Mouse (Mus musculus): ENCODE data around the gene Cirbp.
"Not testable (repeated sequence)": the region's sequence is repeated elsewhere in the genome, so short reads cannot be mapped to it uniquely, and the experiment has no call there.

Gene Cirbp

GRCm38 (mm10) chr10:80179068-80180051 is 13.6 kb downstream of the Cirbp start, which contains the start of gene Efna2:
Efna2 (plus strand) TSS chr10:80179482.
- DNase-seq (ENCODE audit: low spot score): no peak

GRCm38 (mm10) chr10:80180288-80180687 is 14.5 kb downstream of the Cirbp start:
- no peak for DNase-seq (ENCODE audit: low spot score)

DNA sequence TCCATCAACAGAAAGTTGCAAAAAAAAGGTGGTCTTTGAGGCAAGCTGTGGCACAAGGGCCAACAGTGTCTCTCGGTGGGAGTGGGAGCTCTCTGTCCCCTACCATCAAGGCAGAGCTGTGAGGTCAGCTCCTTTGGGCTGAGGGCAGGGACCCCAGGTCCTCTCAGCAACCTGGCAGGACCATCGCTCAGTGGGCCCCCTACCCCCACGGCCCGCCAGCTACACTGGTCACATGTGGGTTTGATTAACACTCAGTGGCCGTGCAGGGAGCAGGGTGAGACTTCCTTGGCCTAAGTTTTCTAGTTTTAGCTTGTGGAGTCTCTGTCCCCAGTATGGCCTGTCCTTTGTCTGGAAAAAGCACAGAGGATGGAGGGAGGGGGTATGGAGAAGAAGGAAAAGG is 15.0 kb downstream of the Cirbp start:
- DNase-seq (ENCODE audit: low spot score): no peak

DNA sequence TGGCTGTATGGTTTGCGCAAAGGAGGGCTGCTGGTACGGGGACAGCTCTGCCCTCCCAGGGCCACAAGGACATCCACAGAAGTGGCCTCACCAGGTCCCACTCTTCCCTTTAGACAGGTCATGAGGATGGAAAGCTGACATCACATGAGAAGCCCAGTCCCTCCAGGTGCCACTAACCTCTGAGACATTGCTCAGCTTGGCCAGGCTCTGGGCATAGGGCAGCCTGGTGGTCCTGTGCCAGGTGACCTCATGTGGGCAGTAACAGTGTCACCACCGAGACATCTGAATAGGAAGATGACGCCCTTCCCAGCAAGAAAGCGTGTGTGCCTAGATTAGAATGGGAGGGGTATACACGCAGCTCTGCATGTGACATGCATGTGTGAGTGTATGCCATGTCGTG is 16.8 kb downstream of the Cirbp start:
- DNase-seq (ENCODE audit: low spot score): no peak

- no peak for DNase-seq (ENCODE audit: low spot score)
These were observed 20.9 kb downstream of the Cirbp start for GRCm38 (mm10) chr10:80186649-80187048.

- DNase-seq (ENCODE audit: low spot score): no peak
These were observed 22.0 kb downstream of the Cirbp start for GRCm38 (mm10) chr10:80187739-80188138.

- no peak for DNase-seq (ENCODE audit: low spot score)
These were observed 22.8 kb downstream of the Cirbp start for GRCm38 (mm10) chr10:80188453-80189024.

DNA sequence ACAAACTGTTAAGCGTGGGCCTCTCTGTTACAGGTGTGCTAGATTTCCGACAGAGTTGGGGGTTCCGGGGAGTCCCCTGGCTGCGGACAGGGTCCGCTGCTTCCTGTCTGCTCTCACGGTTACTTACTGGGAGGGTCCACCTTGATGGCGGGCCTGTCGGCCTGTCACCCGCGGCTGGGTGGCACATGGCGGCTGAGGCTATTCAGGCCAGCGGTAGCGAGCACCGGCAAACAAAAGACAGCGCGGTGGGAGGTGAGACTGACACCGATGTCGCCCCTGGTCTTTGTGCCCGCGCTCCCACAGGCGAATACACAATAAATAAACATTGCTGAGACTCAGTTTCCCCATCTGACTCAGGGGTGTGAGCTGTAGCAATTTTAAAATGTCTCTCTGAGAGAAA is 24.2 kb downstream of the Cirbp start:
- no peak for DNase-seq (ENCODE audit: low spot score)

DNA sequence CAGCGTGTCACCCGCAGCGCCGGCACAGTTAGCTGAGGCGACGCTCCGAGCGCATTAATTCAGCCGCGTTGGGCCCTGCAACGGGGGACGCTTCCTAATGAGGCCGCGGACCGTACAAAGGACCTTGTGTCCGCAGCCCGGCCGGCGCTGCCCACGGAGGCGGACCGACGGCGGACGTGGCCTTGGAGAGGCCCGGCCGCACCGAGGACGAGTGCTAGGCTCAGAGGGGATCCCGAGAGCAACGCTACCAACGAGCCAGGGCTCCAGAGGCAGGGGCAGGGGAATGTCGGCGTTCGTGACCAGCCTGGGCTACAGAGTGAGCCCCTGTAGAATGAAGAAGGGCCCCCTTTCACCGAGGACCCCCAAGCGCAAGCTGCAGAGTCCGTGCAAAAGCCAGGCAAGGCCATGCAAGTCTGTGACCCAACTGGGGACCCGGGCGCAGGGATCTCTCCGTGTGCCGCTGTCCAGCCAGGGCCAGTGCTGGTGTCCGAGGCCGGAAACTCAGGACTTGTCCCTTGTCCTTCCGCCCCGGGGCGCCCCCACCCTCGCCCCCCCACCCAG is 24.8 kb downstream of the Cirbp start:
- no peak for DNase-seq (ENCODE audit: low spot score)

- no peak for DNase-seq (ENCODE audit: low spot score)
These were observed 28.2 kb downstream of the Cirbp start for GRCm38 (mm10) chr10:80193976-80194375.

DNA sequence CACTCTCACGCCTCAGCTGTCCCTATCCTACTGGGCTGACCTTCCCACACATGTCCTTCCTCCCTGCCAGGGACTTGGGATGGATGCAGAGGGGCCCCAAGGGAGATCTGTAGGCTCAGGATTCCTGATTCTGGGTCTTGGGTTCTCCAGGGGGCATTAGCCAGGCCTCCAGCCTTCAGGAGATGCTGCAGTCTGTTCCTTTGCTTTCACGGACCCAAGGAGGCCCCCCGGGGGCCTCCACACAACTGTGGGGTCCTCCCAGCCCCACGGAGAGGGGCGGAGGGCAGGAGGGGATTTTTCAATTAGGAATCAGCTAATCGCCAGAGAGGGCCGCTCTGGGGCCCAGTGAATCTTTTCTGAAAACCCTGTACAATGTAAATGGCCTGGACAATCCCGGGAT is 28.7 kb downstream of the Cirbp start:
- DNase-seq (ENCODE audit: low spot score): no peak

- DNase-seq (ENCODE audit: low spot score): no peak
These were observed 30.4 kb downstream of the Cirbp start for GRCm38 (mm10) chr10:80196167-80196566.

DNA sequence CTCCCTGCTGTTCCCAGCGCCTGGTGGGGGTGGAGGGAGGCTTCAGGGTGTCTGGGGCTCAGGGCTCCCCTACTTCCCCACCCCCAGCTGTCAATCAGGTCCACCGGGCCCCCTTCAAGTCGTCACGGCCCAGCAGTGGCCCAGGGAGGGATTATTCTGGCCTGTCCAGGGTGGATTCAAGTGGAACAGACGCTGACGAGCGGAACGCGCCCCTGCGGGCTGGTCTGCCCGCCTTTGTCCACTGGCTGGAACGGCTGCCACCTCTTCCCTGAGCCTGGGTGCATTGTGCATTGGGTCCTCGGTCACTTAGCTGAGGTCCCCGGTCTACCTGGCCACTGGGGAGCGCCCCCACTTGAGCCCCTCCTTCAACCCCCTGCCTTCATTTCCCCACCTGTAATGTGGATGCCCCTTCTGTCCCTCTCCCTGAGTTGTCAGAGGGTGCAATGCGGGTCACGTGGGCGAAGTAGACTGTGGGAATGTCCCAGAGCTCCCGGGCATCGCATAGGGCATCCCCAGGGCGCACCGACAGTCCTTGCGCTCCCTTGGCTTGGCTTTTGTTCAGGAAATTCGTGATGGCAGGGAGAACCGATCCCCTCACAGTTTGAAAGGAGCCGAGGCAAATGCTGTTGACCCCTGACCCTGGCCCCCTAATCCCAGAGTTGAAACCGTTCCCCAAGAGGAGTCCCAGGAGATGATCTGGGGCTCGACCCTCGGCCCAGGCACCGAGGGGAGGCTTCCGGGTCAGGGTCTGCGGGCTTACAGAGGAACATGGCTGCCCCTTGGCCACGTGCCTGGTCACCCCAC is 31.2 kb downstream of the Cirbp start:
- DNase-seq (ENCODE audit: low spot score): no peak

DNA sequence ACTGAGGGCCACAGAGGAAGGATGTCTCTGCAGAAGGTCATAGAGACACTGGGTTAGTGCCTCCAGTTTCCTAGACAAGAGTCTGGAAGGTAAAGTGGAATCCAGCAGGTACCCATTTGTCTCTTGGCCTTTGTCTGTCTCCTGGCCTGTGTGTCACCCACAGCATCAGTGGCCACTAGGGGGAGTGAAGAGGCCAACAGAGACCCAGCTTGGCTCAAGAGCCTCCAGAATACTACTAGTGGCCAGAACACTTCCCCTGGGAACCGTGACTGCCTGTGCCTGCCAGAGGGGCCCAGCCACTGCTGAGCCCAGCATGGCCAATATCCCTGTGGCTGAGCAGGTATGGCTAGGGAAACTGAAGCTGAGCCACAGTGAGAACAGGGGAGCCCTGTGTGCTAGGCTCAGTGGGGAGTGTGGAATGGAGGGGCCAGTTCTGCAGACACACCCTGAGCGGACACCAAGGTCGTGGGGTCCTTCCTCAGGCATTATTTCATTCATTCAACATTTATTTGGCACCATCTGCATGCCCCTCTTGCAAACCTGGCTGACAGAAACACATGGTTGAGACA is 33.7 kb downstream of the Cirbp start:
- DNase-seq (ENCODE audit: low spot score): no peak

DNA sequence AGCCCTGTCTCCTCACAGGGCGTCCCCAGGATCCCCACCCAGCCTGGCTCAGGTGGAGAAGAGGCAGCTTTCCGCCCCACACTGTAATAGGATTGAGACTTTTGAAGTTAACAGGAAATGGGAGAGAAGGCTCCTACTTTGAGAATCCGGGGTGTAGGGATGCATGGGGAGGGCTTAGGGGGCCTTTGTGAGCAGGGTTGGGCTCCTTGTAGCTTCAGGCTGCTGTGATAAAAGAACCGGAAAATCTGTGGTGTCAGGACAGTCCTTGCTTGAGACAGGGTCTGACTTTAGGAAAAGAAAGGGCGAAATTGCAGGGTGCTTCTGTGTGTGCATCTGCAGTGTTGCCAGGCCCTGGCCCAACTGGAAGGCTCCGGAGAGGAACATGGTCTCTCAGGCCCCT is 34.7 kb downstream of the Cirbp start:
- DNase-seq (ENCODE audit: low spot score): no peak

DNA sequence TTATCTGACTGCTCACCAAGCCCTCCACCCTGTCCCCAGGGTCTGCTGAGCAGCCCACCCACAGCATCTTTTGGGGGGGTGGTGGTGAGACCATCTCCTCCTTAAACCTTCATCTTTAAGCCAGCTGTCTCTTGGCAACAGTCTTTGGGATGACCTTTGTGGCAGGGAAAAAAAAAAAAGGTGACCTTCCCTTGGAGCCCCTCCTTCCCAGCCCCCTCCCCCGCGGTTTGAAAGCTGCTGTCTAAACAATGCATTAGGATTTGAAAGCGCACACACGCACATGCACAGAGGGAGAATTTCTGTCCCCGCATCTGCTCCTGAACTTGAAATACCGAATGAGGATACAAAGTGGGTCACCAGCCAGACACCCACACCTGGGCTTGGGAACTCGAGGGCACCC is 38.3 kb downstream of the Cirbp start:
- DNase-seq (ENCODE audit: low spot score): no peak

- no peak for DNase-seq (ENCODE audit: low spot score)
These were observed 41.4 kb downstream of the Cirbp start for GRCm38 (mm10) chr10:80207201-80207600.

DNA sequence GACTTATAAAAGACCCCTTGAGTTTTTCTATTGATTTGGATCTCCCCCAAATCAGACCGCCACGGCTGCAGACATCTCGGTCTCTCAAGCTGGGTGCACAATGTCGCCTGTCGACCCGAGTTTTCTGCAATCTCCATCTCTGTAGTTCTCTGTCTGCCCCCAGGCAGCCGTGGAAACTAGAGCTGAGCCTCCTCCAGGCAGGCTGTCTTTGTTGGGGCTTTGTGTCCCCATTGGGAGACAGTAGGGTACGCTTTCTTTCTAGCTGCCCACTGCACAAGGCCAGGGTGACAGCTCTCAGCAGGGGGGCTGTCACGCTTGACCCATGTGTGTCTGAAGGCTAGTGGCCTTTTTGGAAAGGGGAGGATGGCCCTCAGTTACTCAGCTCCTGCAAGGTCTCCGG is 41.9 kb downstream of the Cirbp start:
- DNase-seq (ENCODE audit: low spot score): no peak

GRCm38 (mm10) chr10:80208248-80208647 is 42.5 kb downstream of the Cirbp start:
- no peak for DNase-seq (ENCODE audit: low spot score)

DNA sequence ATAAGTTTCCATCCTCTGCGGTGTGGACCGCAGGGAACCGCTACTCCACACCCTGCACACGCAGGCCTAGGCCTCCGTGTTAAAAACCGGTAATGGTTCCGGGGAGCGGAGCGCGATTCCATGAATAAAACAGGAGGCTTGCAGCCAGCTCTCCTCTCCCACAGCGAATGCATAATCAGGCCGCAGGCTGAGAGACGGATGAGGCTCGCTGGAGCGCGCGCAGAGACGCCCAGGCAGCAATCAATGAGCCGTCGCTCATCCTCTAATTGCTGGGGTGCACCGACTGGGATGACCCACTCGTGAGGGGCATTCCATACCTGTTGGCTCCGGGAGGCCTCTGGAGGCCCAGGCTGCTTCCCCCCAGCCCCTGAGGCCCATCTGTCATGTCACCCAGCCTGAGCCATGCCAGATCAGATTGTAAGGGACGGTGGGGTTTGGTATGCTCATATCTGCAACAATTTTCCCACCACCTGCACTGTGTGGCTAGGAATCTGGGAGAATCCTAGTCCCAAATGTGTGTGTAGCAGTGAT is 43.1 kb downstream of the Cirbp start:
- DNase-seq (ENCODE audit: low spot score): no peak

DNA sequence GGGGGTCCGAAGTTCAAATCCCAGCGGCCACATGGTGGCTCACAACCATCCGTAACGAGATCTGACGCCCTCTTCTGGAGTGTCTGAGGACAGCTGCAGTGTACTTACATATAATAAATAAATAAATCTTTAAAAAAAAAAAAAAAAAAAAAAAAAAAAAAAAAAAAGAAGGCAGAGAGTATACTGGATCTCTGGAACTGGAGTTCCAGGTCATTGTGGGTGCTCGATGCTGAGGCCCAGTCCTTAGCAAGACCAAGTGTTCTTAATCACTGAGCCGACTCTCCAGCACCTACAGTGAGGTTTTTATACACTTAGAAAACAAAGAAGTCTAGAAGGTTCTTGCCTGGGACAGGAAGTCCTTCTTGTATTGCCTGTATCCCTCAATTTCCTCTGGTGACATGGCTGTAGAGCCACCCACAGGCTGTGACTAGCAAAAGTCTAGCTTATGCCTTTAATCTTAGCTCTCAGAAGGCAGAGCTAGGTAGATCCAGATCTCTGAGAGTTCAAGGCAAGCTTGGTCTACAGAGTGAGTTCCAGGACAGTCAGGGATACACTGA is 45.8 kb downstream of the Cirbp start:
- DNase-seq (ENCODE audit: low spot score): not testable (repeated sequence)

Data from urinary bladder, postnatal 10 days (tissue).